Mouse (Mus musculus) cerebellum, adult 9-11 months (tissue): Measurements from ENCODE around the gene Prpf40b.
"Not testable (repeated sequence)": the region's sequence is repeated elsewhere in the genome, so short reads cannot be mapped to it uniquely, and the experiment has no call there.

ENCODE experiments used
- DNase-seq: peaks from one replicate; pipeline ENCODE4 v3.0.0; 2022

Gene Prpf40b

GRCm38 (mm10) chr15:99294813-99295374 lies at the start of gene Prpf40b:
Prpf40b (plus strand) TSS chr15:99295087.
- DNase-seq = peak; percentile 96

DNA sequence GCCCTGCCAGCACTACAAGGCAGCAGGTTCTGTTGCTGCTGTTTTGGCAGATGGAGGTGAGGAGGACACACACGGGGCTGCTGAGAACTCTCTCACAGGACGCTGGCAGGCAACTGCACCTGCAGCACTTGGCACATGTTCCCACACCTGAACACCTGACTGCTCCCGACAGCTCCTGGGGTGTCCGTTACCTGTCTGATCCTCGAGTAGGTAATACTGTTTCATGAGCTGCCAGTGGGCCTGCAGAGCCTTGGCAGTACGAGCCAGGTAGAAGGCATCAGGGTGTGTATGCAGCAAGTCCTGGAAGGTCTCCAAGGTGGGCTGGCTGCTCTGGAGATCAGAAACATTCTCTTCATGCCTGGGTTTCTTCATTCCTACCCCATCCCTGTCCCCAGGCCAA lies 48.2 kb upstream of the Prpf40b start:
- DNase-seq = peak; percentile 75

DNA sequence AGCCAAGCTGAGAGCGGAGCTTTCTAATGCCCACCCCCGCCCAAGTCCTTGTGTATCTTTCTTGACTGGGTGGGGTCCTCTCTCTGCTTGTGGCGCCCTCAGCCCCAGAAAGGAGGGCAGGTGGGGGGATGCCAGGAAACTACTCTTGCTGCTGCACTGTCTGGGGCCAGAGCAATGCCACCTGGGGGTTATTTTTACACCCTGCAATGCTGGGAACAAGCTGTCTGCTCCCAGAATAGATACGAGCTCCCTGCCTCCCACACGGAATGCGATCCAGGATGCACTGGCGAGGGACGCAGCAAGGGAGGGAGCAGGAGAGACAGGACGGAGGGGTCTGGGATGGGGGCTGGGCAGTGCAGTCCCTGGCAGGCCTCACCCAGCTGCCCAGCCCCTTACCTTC lies 45.9 kb upstream of the Prpf40b start:
- DNase-seq = peak; percentile 57

GRCm38 (mm10) chr15:99249938-99250337 lies 44.9 kb upstream of the Prpf40b start:
- peak; percentile 49 for DNase-seq

GRCm38 (mm10) chr15:99251111-99251510 lies 43.8 kb upstream of the Prpf40b start:
- DNase-seq = peak; percentile 62

DNA sequence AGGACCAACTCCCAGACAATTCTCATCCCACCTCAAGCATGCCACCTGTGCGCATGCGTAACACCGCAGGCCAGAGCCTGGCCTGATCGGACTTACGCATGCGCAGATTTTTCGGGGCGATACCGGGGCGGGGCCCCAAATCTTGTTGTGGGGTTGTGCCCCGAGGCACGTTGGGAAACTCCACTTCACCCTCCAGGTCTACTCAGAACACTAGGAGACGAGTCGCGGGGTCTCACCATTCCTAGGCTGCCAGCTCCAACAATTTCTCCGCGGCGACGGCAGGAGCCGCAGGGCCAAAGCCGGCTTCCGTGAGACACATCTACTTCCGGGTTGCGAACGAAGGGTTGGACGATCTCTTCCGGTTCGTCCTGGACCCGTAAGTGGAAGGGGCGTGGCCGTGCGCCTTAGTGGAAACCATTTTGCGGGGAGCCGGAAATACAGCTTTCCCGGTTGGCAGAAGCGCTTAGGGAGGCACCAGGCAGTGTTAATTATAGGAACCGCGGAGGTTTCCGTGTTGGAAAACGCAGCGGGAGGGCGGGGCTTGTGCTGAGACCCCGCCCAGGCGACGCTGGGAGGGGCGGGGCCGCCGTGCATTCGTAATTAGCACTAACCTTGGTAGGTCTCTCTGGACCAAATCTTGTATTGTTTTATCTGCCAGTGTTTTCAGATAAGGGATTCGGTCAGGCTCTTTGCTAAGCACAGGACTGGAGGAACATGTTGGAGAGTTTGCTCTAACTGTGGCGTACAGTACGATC lies 43.1 kb upstream of the Prpf40b start, which contains the start of gene Mcrs1:
TSS of gene Mcrs1 (minus strand) at position 336 of the 755 bp plus-strand sequence.
- DNase-seq = peak; percentile 99

GRCm38 (mm10) chr15:99252381-99253174 lies 42.3 kb upstream of the Prpf40b start:
- DNase-seq = no peak

DNA sequence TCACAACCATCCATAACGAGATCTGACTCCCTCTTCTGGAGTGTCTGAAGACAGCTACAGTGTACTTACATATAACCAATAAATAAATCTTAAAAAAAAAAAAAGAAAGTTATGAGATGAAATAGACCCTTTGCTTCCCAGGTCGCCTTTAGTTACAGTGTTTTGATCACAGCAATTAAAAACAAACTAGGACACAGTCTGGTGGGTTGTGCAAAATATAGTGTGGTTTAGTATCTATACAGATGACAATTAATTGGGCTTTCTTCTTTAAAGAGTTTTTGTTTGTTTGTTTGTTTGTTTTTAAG lies 41.8 kb upstream of the Prpf40b start:
- not testable (repeated sequence) for DNase-seq

DNA sequence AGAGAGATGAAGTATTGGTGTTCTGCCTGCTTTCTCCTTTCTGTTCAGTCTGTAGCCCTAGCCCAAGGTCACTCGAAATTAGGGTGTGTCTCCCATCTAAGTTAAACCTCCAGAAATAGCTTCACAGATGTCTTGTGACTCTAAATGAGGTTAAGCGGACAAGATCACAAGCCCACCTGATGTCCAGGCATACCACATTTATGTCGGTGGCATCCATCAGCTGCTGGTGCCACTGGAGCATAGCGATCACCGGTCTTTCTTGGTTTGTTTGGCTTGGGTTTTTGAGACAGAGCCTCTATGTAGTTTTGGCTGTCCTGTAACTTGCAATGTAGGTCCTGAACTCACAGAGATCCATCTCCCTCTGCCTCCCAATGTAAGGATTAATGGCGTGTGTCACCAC lies 41.1 kb upstream of the Prpf40b start:
- no peak for DNase-seq

DNA sequence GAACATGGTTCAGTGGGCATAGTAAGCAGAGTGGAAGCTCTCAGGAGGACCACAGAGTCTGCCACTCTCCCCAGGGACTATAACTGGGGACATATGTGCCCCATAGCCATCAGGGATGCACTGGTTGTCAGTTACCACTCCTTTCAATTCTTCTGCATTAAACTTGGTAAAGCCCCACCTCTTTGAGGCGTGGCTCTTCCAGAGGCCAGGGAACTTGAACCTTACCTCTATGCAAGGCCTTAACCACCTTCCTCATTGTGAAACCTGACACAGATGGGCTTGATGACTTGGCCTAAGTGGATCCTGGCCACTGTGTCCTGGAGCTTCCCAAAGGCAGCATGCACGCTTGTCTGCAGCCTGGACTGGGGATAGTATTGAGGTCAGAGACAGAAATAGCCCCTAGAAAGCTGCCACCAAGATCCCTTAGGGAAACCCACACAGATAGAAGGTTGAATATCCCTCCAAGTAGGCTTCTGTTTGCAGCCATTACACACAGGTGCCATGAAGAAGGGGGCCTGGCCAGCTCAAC lies 40.3 kb upstream of the Prpf40b start:
- DNase-seq = no peak

DNA sequence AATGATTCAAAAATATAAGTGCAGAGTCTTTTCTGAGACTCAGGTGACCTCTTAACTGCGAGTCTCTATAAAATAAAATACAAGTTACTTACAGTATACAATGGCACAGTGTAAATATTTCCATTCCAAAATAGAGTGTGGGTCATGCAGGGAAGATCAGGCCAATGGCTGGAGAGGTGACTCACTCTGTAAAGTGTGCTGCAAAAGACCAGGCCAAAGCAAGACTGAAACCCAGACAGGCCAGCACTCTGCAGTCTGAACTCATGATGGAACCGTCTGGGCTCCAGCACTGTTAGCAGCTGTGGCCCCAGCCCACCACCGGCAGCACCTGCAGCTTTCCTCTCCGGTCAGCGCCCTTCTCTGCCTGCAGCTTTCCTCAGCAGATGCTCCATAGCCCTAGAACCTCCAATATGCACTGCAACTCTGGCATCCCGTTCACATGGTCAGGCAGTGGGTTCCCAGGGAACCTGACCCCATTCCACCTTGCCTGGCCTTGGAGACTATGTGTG lies 39.6 kb upstream of the Prpf40b start:
- DNase-seq = no peak

- no peak for DNase-seq
These were observed 35.6 kb upstream of the Prpf40b start for GRCm38 (mm10) chr15:99259167-99259729.

DNA sequence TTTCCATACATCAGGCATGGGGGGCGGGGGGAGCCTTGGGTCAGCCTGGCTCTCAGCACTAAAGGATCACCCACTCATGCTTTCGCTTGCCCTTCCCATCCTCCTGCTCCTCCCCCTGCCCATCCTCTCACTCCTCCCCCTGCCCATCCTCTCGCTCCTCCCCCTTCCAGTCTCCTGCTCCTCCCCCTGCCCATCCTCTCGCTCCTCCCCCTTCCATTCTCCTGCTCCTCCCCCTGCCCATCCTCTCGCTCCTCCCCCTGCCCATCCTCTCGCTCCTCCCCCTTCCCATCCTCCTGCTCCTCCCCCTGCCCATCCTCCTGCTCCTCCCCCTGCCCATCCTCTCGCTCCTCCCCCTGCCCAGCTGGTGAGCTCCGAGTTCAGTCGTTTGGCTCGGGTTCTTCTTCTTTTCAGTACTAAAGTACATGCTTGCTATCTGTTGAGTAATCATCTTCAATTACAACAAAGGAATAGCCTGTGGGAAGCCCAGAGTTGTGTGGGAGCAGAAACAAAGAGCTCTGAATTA lies 35.1 kb upstream of the Prpf40b start:
- no peak for DNase-seq

GRCm38 (mm10) chr15:99262702-99263101 lies 32.2 kb upstream of the Prpf40b start:
- no peak for DNase-seq

- DNase-seq = no peak
These were observed 30.5 kb upstream of the Prpf40b start for GRCm38 (mm10) chr15:99264363-99264762.

- peak; percentile 69 for DNase-seq
These were observed 29.2 kb upstream of the Prpf40b start for GRCm38 (mm10) chr15:99265679-99266078.

- no peak for DNase-seq
These were observed 18.8 kb upstream of the Prpf40b start for GRCm38 (mm10) chr15:99276095-99276494.

GRCm38 (mm10) chr15:99278271-99278670 lies 16.6 kb upstream of the Prpf40b start:
- DNase-seq = no peak

- DNase-seq = no peak
These were observed 11.4 kb upstream of the Prpf40b start for GRCm38 (mm10) chr15:99283456-99283855.

DNA sequence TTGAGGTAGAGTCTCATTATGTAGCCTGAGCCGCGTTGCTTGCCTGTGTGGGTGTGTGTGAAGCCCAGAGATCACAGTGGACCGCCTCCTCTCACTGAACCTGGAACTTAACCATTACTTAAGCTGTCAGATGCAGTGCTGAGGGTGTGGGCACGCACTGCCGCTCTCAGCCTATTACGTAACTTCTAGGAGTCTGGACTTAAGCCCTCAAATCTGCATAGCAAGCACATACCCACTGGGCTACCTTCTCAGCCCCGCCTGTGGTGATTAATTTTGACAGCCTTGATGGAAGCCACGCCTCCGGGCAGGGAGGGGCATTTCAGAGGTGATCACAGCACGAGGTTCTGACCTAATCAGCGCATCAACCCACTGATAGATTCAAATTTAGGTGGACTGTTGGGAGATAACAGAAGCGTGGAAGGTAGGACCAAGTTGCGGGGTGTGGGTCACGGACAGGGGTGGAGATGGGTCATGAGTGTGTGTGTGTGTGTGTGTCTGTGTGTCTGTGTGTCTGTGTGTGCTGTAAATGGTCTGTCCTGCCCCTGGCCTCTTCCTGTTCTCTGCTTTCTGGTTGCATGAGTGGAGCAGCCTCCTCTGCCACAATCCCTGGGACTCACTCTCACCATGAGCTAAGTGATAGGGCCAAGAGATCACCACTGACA lies 10.2 kb upstream of the Prpf40b start:
- no peak for DNase-seq

DNA sequence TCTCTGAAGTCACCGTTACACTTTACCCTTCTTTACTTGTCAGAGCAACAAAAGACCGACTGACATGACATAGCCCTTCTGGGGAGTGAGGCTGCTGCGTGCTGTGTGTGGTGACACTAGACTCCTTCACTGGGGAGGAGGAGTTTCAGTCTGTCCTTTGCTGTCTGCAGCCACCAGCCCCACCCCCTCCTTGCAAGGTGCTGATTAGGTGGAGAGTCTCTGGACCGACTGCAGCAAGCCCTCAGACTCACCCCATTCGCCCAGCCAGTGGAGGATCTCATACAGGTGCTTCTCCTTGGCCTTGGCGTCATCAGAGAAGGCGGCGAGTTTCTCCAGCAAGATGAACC lies 9.7 kb upstream of the Prpf40b start:
- DNase-seq = no peak

GRCm38 (mm10) chr15:99290586-99290985 lies 4.3 kb upstream of the Prpf40b start:
- DNase-seq = no peak
